Mouse (Mus musculus) layer of hippocampus, postnatal 14 days (tissue): ENCODE results near the gene Cdh1. TPM values are rescaled to one million over a fixed set of nuclear protein-coding genes. Genes with fewer than 3 reads are reported as not detected.
"Not testable (repeated sequence)": the region's sequence is repeated elsewhere in the genome, so short reads cannot be mapped to it uniquely, and the experiment has no call there.

Source experiments
- DNase-seq, 2 experiments: peaks; one replicate each; pipeline ENCODE4 v3.0.0; 2021 to 2022; ENCODE audit warnings: low spot score in 2 of 2, mixed read lengths in 1 of 2
- long read RNA-seq, 2 experiments: library from polyadenylated mRNA; stranded (forward); transcript quantifications; one replicate each; pipeline ENCODE4 v2.0.0; 2021
- total RNA-seq, 2 experiments: library from RNA; stranded (reverse); gene quantifications; 2 replicates each; pipeline ENCODE4 v1.2.3; 2021

Gene Cdh1
- under 1 TPM; 0.24 to 0.35 TPM for total RNA-seq
- long read RNA-seq, experiment 1, result 0 reads
- long read RNA-seq, experiment 2, result 0 reads

DNA sequence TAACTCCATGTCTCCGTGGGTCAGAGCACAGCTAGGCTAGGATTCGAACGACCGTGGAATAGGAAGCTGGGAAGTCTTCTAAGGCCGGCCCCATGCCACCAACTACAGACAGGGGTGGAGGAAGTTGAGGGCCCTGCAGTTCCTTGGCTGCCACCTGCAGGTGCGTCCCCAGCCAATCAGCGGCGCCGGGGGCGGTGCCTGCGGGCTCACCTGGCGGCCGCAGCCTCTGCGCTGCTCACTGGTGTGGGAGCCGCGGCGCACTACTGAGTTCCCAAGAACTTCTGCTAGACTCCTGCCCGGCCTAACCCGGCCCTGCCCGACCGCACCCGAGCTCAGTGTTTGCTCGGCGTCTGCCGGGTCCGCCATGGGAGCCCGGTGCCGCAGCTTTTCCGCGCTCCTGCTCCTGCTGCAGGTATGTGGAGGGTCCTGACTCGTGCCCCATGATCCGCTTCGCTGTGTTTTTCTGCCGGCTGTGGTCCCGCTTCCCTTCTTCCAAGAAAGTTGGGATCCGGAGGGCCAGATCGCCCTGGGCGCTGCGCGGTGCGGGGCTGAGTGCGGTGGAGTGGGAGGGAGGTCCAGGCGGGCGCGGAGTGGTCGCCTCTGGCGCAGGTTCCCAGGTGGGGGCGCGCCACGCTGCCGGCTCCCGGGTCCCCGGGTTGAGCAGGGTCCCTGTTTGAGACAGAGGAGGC lies at the start of gene Cdh1:
Cdh1 (plus strand) TSS at position 221 of the 689 bp plus-strand sequence.
- no peak for DNase-seq

DNA sequence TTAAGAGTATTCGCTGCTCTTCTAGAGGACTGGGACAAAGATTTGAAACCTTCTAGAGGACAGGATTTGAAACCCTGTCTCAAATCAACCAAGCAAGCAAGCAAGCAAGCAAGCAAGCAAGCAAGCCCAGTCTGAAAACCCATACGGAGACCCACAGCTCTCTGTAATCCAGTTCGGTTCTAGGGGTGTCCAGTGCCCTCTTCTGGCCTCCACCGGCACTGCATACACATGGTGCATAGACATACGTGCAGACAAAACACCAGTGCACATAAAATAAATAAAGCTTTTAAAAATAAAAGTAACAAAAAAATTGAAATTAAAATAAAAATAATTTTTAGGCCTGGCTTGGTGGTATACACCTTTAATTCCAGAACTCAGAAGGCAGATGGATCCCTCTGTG lies 49.1 kb upstream of the Cdh1 start:
- no peak for DNase-seq

DNA sequence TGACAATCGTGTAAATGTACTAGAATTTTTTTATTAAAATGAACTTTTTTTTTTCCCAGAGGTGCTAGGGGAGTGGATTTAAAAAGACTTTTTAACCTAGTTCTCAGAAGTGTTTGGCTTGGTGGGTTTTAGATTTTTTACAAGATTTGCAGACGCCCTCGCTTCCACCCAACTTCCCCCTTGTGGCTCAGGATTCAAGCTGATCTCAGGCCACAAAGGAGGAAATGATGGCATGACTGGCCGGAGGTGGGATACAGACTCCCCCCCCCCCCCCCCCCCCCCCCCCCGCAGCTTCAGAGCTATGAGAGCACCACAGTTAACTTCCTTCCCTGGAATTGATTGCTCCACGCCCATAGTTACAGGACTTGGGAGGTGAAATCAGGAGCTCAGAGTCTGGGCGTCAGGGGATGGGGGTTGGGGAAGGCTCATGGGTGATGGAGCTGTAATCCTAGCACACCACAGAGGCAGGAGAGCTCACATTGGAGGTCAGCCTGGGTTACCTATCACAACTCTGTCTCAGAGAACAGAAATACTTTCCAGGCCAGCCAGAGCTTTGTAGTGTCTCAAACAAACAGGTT lies 47.0 kb upstream of the Cdh1 start:
- no peak for DNase-seq

DNA sequence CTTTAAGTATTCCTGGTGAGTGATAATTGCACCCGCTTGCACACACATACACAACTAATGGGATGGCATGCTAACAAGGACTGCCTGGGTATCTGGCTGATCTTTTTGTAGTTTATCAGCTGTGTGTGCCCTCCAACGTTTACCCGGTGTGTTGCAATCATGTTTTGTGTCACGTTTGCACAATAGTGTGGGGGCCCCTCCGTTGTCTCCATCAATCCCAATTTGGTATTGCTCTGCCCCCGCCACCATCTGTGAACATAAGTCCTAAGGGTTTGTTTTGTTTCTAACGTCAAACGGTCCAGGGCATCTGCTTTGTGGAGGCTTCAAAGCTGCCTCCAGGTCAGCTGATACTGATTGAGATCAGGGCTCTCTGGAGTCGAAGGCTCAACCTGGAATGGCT lies 43.3 kb upstream of the Cdh1 start:
- peak in 1 of 2 experiments; percentile 18 for DNase-seq

- DNase-seq, result peak; percentile 16
Measured at GRCm38 (mm10) chr8:106561097-106561865, 41.9 kb upstream of the Cdh1 start.

DNA sequence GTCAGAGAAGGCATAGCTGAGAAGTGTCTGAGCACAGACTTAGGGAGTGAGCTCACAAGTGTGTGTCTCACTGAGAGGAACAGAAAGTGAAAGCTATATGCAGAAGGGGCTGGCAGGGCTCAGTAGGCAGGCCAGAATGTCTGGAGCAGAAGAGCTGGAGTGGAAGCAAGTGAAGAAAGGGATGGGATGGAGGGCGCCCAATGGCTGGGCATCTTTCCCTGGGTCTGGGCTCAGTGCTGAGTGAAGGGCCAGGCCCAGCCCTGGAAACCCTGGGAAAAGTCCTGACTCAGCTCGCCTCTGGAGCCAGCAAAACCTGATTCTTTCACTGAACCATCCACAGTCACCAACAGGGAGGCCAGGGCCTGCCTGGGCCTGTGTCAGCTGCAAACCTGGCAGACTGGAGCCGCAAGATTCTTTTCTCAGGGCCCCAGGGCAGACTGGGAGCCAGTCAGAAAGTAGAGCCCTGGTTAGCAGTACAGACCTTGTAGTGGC lies 39.4 kb upstream of the Cdh1 start:
- DNase-seq, result no peak

- no peak for DNase-seq
Measured at GRCm38 (mm10) chr8:106569006-106569405, 34.1 kb upstream of the Cdh1 start.

DNA sequence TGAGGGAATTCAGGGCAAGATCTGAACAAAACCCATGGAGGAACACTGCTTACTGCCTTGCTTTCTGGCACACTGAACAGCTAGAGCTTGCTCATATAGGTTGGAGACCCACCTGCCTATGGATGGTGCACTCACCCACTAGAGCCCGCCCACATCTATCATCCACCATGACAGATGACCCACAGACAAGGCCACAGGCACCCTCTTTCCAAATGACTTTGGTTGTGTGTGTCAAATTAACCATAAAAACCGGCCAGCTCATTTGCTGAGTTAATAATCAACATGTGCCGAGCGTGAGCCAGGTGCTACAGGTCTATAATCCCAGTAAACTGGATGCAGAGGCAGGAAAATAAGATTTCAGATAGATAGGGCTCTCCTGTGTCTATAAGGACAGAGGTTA lies 32.8 kb upstream of the Cdh1 start:
- no peak for DNase-seq

GRCm38 (mm10) chr8:106571551-106572172 lies 31.5 kb upstream of the Cdh1 start:
- no peak for DNase-seq

GRCm38 (mm10) chr8:106572175-106572574 lies 31.0 kb upstream of the Cdh1 start:
- not testable (repeated sequence) for DNase-seq

- DNase-seq, result not testable (repeated sequence)
Measured at GRCm38 (mm10) chr8:106573168-106573567, 30.0 kb upstream of the Cdh1 start, which contains the start of gene Gm10073. Gene Gm10073, minus strand, starts transcription at chr8:106573461.

DNA sequence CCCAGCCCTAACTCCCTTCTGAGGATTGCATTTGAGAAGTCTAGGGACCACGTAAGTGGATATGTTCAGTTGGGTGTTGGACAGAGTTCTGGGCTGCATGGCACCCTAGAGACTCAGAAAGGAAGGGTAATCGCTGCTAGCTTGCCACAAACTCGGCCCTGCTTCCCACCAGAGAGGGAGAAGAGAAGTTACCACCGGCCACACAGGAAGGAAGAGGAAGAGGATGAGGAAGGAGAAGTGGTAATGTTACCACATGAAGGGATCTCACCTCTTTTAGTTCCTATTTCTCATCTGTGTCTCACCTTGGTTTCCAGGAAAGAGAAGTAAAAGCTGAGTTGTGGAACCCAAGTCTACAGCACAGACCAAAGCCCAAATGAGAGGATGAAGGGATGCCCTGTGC lies 28.9 kb upstream of the Cdh1 start:
- no peak for DNase-seq

- DNase-seq, result no peak
Measured at GRCm38 (mm10) chr8:106576849-106577555, 26.1 kb upstream of the Cdh1 start.

DNA sequence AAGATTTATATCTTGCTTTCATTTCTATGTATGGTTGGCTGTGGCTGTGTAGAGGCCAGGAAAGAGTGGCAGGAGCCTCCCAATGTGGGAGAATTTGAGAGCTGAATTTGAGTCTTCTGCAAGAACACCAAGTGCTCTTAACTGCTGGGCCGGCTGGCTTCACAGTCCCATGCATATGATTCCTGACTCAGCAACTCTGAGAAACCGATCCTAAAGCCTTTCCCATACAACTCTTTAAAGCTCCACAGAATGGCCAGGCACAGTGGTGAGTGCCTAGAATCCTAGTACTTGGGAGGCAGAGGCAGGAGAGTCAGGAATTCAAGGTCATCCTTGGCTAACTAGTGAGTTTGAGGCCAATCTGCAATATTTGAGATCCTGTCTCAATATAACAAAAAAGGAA lies 23.6 kb upstream of the Cdh1 start:
- no peak for DNase-seq

DNA sequence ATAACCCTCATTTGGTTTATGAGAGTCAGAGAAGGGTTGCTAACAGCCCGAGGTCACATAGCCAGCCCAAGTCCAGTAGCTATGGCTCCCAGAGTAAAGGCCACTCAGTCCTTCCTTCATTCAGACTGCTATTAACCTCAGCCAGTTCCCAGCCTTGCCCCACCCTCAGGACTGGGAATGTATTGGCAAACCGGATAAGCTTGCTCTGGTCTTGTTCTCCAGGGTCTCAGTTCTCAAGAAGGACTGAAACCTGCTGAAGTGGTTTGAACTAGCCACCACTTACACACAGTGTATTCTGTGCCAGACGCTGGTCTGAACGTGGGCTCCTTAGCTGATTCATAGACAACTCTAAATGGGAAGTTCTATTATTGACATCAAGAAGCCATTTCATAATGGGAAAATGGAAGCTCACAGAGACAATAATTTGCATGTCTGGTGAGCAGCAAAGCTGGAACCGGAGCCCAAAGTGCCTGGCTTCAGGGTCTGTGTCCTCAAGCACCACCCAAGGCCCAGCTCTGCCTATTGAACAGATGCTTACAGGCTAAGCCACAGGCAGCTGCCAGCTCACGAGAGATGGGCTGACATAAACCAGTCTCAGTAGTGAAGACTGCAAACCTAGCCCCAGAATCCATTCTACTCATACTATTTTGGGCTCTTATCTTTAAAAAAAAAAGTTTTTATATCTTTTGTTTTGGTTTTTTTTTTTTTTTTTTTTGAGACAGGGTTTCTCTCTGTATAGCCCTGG lies 21.6 kb upstream of the Cdh1 start:
- DNase-seq, result no peak

DNA sequence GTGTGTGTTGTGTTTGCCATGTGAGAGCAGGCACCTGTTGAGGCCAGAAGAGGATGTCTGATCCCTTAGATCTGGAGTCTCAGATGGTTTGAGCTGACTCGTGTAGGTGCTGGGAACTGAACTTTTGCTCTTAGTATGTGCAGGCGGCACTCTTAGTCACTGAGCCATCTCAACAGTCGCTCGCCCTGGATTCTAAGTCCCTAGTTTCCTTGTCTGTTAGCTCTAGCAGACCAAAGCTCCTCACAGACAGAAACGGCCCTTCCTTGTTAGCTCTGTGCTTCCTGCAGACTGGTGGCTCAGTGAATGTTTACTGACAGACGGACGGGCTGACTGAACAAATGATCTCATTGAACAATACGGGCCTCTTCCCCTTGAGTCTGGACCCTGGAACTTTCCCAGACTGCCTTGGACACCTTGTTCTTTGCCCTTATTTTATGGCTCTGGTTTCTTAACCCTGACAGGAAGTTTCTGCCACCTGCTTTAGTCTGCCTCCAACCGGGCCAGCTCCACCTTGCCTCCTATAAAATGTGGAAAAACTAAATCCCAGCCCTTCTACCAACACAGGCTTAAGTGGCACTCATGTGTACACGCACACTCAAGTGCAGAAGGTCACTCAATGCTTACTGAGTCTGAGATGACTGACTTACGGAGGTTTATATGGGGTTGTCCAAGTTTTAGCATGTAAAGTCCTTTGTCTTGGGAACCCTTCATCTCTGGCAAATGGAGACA lies 18.0 kb upstream of the Cdh1 start:
- DNase-seq, result no peak

GRCm38 (mm10) chr8:106585671-106586037 lies 17.5 kb upstream of the Cdh1 start:
- DNase-seq, result no peak

GRCm38 (mm10) chr8:106586896-106587295 lies 16.3 kb upstream of the Cdh1 start:
- DNase-seq, result no peak
